ENCODE assay signal across 25 mouse cellular contexts in the genomic region with DNA sequence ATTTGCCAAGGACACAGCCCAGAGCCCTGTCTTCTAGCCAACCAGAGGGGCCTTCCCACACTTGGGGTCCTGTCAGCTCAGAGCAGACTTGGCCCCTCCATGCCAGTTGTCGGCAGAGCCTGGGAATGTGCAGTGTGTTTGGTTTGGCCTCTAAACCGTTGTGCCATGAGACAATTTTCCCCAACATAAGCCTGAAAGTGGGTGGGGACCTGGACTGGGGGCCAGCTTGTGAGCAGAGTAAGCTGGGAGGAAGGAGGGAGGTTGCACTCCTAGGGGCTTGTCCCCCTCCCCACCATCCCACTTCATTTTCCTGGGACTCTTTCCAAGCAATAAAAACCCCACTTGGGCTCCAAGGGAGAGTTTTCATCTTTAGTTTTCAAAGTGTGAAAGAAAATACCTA.
A peak's percentile ranks its signal among the peaks of the same experiment; 100 is the strongest.
DNase-seq lines count a peak whose midpoint lies in the region; ATAC-seq and TF ChIP-seq lines count a peak whose summit lies in the region.
"Had no signal": no experiment of that assay in that cellular context is flagged by ENCODE, and none has a peak within 500 bp of the region (broad histone marks: within the 10 kb centered on the region; RNA-seq: fewer than 3 reads in every experiment).

No protein-coding gene starts in this region.

- no peak overlapping the region for H3K4me3 ChIP-seq in embryonic facial prominence, embryonic 14.5 days (ENCODE audit: low read depth, low read length)
- no peak overlapping the region for H3K4me3 ChIP-seq in embryonic facial prominence, embryonic 10.5 days
- no peak overlapping the region for H3K4me3 ChIP-seq in heart, embryonic 14.5 days (ENCODE audit: control insufficient read depth in 1 of 2, insufficient read depth in 1 of 2, low read depth in 1 of 2, low read length in 2 of 2)
- no peak overlapping the region for H3K4me3 ChIP-seq in lung, embryonic 14.5 days (ENCODE audit: low read depth, low read length)
- no peak overlapping the region for H3K4me3 ChIP-seq in limb, embryonic 14.5 days (replicated peaks; ENCODE audit: low read length)
- H3K4me3 ChIP-seq in layer of hippocampus, adult 2 months = no peak overlapping the region
- H3K4me3 ChIP-seq: embryonic facial prominence, embryonic 15.5 days; heart, embryonic 12.5 days had no signal

- H3K27ac ChIP-seq in embryonic facial prominence, embryonic 14.5 days (replicated peaks; ENCODE audit: low read depth, low read length) = no peak overlapping the region
- no peak overlapping the region for H3K27ac ChIP-seq in embryonic facial prominence, embryonic 10.5 days (replicated peaks)
- 0 out of 4 replicates have a peak overlapping the region, but pooled peaks of 1 of the 2 experiments have one; percentile 2 for H3K27ac ChIP-seq in heart, embryonic 14.5 days (replicated peaks in 1 of 2; ENCODE audit: control insufficient read depth in 1 of 2, insufficient read depth in 1 of 2, low read depth in 2 of 2, low read length in 2 of 2)
- H3K27ac ChIP-seq in lung, embryonic 14.5 days (ENCODE audit: low read depth) = no peak overlapping the region
- no peak overlapping the region for H3K27ac ChIP-seq in limb, embryonic 14.5 days (replicated peaks; ENCODE audit: low read depth, low read length)
- H3K27ac ChIP-seq in layer of hippocampus, adult 2 months = no peak overlapping the region
- H3K27ac ChIP-seq: embryonic facial prominence, embryonic 15.5 days; hindbrain, embryonic 14.5 days; hindbrain, postnatal 0 days had no signal

- H3K9me3 ChIP-seq in embryonic facial prominence, embryonic 14.5 days (ENCODE audit: control insufficient read depth, low read length) = no peaks in the 10 kb centered on the region
- no peaks in the 10 kb centered on the region for H3K9me3 ChIP-seq in embryonic facial prominence, embryonic 10.5 days
- no peaks in the 10 kb centered on the region for H3K9me3 ChIP-seq in heart, embryonic 14.5 days (ENCODE audit: control insufficient read depth, low read length)
- H3K9me3 ChIP-seq in lung, embryonic 14.5 days (ENCODE audit: low read depth, low read length) = no peaks in the 10 kb centered on the region
- H3K9me3 ChIP-seq in limb, embryonic 14.5 days (ENCODE audit: control insufficient read depth, low read length) = no peaks in the 10 kb centered on the region
- H3K9me3 ChIP-seq: embryonic facial prominence, embryonic 15.5 days; heart, embryonic 12.5 days had no signal

- H3K36me3 ChIP-seq in embryonic facial prominence, embryonic 14.5 days (ENCODE audit: control insufficient read depth, insufficient read depth, low read length) = no peaks in the 10 kb centered on the region
- H3K36me3 ChIP-seq in embryonic facial prominence, embryonic 10.5 days (replicated peaks) = no peaks in the 10 kb centered on the region
- H3K36me3 ChIP-seq in heart, embryonic 14.5 days (ENCODE audit: control insufficient read depth, insufficient read depth, low read length) = no peaks in the 10 kb centered on the region
- no peaks in the 10 kb centered on the region for H3K36me3 ChIP-seq in lung, embryonic 14.5 days (ENCODE audit: insufficient read depth)
- H3K36me3 ChIP-seq in limb, embryonic 14.5 days (ENCODE audit: control insufficient read depth, insufficient read depth, low read length) = no peaks in the 10 kb centered on the region
- H3K36me3 ChIP-seq: embryonic facial prominence, embryonic 15.5 days; heart, embryonic 12.5 days had no signal

- DNase-seq in embryonic facial prominence, embryonic 14.5 days (ENCODE audit: low spot score) = peak; percentile 41
- no peak for DNase-seq in embryonic facial prominence, embryonic 10.5 days (ENCODE audit: low spot score)
- no peak for DNase-seq in heart, postnatal 10 days
- DNase-seq in lung, embryonic 14.5 days = no peak
- DNase-seq in lung, postnatal 36 days = no peak
- peak; percentile 60 for DNase-seq in limb, embryonic 14.5 days (ENCODE audit: low spot score)
- no peak for DNase-seq in layer of hippocampus, adult 2 months (ENCODE audit: low spot score in 2 of 2)
- DNase-seq: adrenal gland, adult 8-10 months; adrenal gland, postnatal 25 days; cerebellum, adult 11-12 months; cerebellum, adult 8-10 months; cerebellum, postnatal 36 days; embryo, embryonic 11 days; gastrocnemius, postnatal 10 days; gastrocnemius, postnatal 36 days; heart, postnatal 14 days; heart, postnatal 4 days had no signal

- peaks cover 10% of the 10 kb centered on the region; the same call in 1 of the 2 replicates for H3K4me1 ChIP-seq in embryonic facial prominence, embryonic 14.5 days (ENCODE audit: control insufficient read depth, insufficient read depth, low read length)
- peaks cover under 1% of the 10 kb centered on the region; the same call in 1 of the 2 replicates for H3K4me1 ChIP-seq in embryonic facial prominence, embryonic 10.5 days
- H3K4me1 ChIP-seq in heart, embryonic 14.5 days (ENCODE audit: control insufficient read depth in 2 of 2, insufficient read depth in 2 of 2, low read length in 2 of 2) = peaks cover 0 to 3% of the 10 kb centered on the region in 2 experiments; a peak in 2 of 4 replicates
- no peaks in the 10 kb centered on the region; the same call in 1 of the 2 replicates for H3K4me1 ChIP-seq in lung, embryonic 14.5 days (ENCODE audit: insufficient read depth)
- peaks cover 21% of the 10 kb centered on the region for H3K4me1 ChIP-seq in limb, embryonic 14.5 days (ENCODE audit: control insufficient read depth, insufficient read depth, low read length)
- H3K4me1 ChIP-seq: embryonic facial prominence, embryonic 15.5 days; heart, embryonic 12.5 days had no signal

- H3K27me3 ChIP-seq in embryonic facial prominence, embryonic 14.5 days (replicated peaks; ENCODE audit: control insufficient read depth, insufficient read depth, low read length) = no peaks in the 10 kb centered on the region
- no peaks in the 10 kb centered on the region for H3K27me3 ChIP-seq in embryonic facial prominence, embryonic 10.5 days (replicated peaks; ENCODE audit: low read depth, poor library complexity, severe bottlenecking)
- H3K27me3 ChIP-seq in heart, embryonic 14.5 days (ENCODE audit: control insufficient read depth, insufficient read depth, low read length) = peaks cover 56% of the 10 kb centered on the region
- H3K27me3 ChIP-seq in lung, embryonic 14.5 days (ENCODE audit: insufficient read depth, low read length) = no peaks in the 10 kb centered on the region
- H3K27me3 ChIP-seq in limb, embryonic 14.5 days (ENCODE audit: control insufficient read depth, insufficient read depth, low read length) = no peaks in the 10 kb centered on the region
- H3K27me3 ChIP-seq: embryonic facial prominence, embryonic 15.5 days had no signal

- TF ChIP-seq CTCF in lung, embryonic 14.5 days (IDR thresholded peaks at IDR 0.05; ENCODE audit: low read depth) = no peak
- TF ChIP-seq CTCF in layer of hippocampus, adult 2 months (conservative IDR thresholded peaks at IDR 0.05) = no peak

- ATAC-seq in embryonic facial prominence, embryonic 14.5 days (ENCODE audit: low read depth) = peak; percentile 45; the same call in 1 of the 2 replicates
- peak; percentile 22; the same call in 1 of the 2 replicates for ATAC-seq in heart, embryonic 14.5 days (ENCODE audit: insufficient number of reproducible peaks, insufficient read depth, low FRiP score, low read depth)
- ATAC-seq in lung, embryonic 14.5 days (ENCODE audit: insufficient read depth) = peak; percentile 16; the same call in 1 of the 2 replicates
- ATAC-seq in limb, embryonic 14.5 days (ENCODE audit: low FRiP score, low read depth) = peak; percentile 71
- ATAC-seq: activated CD4-positive, CD25-positive, alpha-beta regulatory T cell, adult 4 months; forebrain, embryonic 14.5 days; hindbrain, postnatal 0 days; inflammation-experienced regulatory T-cells, adult 6 months had no signal

- no peak overlapping the region for H3K9ac ChIP-seq in embryonic facial prominence, embryonic 14.5 days (ENCODE audit: low read depth, low read length)
- no peak overlapping the region for H3K9ac ChIP-seq in heart, embryonic 14.5 days (ENCODE audit: low read length)
- H3K9ac ChIP-seq in lung, embryonic 14.5 days = no peak overlapping the region
- H3K9ac ChIP-seq in limb, embryonic 14.5 days (ENCODE audit: low read depth, low read length, severe bottlenecking) = no peak overlapping the region
- H3K9ac ChIP-seq: embryonic facial prominence, embryonic 15.5 days; heart, embryonic 12.5 days; hindbrain, embryonic 14.5 days had no signal

- intact Hi-C loops in heart, postnatal 10 days (cut with DNase I) = no loop called here

- no peak overlapping the region for H3K4me2 ChIP-seq in embryonic facial prominence, embryonic 14.5 days (ENCODE audit: low read depth, low read length)
- no peak overlapping the region for H3K4me2 ChIP-seq in heart, embryonic 14.5 days (ENCODE audit: low read length)
- H3K4me2 ChIP-seq in lung, embryonic 14.5 days = no peak overlapping the region
- H3K4me2 ChIP-seq in limb, embryonic 14.5 days (replicated peaks; ENCODE audit: low read depth, low read length, severe bottlenecking) = no peak overlapping the region
- H3K4me2 ChIP-seq: embryonic facial prominence, embryonic 15.5 days; heart, embryonic 12.5 days; hindbrain, embryonic 14.5 days had no signal

- no peak for TF ChIP-seq POLR2A in limb, embryonic 14.5 days (IDR thresholded peaks at IDR 0.05; ENCODE audit: borderline replicate concordance, extremely low read depth, insufficient read depth, insufficient read length)

- WGBS in embryonic facial prominence, embryonic 14.5 days = 52% methylated on average over 2 of the region's 2 CpGs
- 80% methylated on average over 2 of the region's 2 CpGs for WGBS in embryonic facial prominence, embryonic 10.5 days
- 53% methylated on average over 2 of the region's 2 CpGs for whole genome bisulfite sequencing in heart, embryonic 14.5 days
- WGBS in lung, embryonic 14.5 days = 48% methylated on average over 2 of the region's 2 CpGs
- 47% methylated on average over 2 of the region's 2 CpGs for WGBS in limb, embryonic 14.5 days

Comparison
In these comparisons a context has a peak if more than half of its experiments do, and no peak if none do; other contexts are left out.
1. DNase-seq: peak in embryonic facial prominence, embryonic 14.5 days (single experiment) and limb, embryonic 14.5 days (single experiment); none in embryonic facial prominence, embryonic 10.5 days (single experiment), heart, postnatal 10 days (0 of 2), lung, embryonic 14.5 days (single experiment), lung, postnatal 36 days (single experiment) and layer of hippocampus, adult 2 months (0 of 2).
2. ATAC-seq: peak in every context shown above with its lines; median percentile 71 in limb, embryonic 14.5 days; 45 in embryonic facial prominence, embryonic 14.5 days; 22 in heart, embryonic 14.5 days; 16 in lung, embryonic 14.5 days.